Mouse (Mus musculus) cerebellum, postnatal 4 days (tissue): ENCODE measurements around the gene Sstr4.
A peak's percentile ranks its signal among the peaks of the same experiment; 100 is the strongest.

ENCODE experiments used
- DNase-seq, 2 experiments: peaks; one replicate each; pipeline ENCODE4 v3.0.0; 2022; ENCODE audit warnings: low spot score in 2 of 2, mixed read lengths in 1 of 2

Sstr4 gene

DNA sequence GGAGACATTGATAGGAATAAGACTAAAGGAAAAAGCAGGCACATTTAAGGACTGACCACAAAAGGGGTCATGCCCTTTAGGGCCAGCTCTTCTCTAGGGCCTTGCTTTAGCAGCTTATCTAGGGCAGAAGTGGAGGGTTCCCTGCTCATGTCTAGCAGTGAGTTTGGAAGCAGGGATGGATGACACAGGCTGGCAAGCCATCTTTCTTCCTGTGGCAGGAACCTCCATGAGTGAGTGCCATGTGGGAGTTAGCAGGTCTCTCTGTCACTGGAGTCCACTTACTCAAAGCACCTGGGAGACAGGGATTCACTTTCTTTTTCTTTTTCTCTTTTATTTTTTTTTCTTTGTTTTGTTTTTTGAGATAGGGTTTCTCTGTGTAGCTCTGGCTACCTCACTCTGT lies 1.3 kb upstream of the Sstr4 start:
- no peak for DNase-seq

DNA sequence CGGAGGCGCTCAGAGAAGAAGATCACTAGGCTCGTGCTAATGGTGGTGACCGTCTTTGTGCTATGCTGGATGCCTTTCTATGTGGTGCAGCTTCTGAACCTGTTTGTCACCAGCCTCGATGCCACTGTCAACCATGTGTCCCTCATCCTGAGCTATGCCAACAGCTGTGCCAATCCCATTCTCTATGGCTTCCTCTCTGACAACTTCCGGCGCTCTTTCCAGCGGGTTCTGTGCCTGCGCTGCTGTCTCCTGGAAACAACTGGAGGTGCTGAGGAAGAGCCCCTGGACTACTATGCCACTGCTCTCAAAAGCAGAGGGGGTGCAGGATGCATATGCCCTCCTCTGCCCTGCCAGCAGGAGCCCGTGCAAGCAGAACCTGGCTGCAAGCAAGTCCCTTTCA lies 1.1 kb downstream of the Sstr4 start:
- DNase-seq, result no peak

DNA sequence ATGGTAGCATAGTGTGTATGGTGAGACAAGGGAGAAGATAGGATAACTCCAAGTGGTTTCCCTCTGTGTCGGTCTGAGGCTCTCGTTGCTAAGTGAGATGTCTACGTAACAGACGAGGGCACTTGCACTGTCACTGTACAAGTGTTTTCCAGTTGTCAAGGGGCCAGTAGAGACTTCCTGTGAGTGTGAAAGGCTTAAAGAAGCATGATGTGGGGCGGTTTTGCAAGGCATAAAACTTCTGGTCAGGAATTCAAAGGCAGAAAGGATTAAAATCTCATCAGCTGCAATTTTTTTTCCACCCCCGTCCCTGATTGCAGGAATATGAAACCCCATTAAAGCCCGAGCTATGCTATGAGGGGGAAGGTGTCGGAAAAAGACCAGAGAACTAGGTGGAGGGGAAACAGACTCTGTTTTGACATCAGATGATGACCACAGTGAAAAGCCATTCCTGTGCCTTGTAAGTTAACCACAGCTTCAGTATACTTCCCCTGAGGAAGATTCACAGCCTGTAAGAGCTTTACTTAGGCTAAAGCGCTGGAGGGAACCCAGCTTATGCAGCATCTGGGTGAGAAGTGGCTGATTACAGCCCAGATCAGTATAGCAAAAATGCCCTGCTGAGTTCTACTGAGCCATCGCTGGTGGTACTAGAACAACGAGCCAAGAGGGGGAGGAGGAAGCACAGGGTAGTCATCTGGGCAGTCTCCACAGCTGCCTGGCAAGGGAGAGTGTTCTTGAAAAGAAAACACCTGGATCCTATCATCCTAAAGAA lies 2.1 kb downstream of the Sstr4 start:
- DNase-seq, result no peak

DNA sequence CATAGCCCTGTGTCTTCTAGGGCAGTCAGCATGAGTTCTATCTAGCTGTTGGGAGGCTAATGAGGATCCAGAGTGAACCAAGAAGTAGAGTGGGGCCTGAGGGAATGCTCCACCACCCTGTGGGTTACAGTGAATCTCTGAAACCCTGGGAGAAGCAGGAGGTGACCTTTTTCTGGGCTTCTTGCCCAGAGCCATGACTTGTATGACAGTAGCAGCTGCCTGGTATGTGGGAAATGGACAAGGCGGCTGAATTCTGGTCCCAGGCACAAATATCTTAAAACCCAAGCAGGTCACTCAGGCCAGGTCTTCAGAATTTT lies 2.6 kb downstream of the Sstr4 start:
- no peak for DNase-seq

DNA sequence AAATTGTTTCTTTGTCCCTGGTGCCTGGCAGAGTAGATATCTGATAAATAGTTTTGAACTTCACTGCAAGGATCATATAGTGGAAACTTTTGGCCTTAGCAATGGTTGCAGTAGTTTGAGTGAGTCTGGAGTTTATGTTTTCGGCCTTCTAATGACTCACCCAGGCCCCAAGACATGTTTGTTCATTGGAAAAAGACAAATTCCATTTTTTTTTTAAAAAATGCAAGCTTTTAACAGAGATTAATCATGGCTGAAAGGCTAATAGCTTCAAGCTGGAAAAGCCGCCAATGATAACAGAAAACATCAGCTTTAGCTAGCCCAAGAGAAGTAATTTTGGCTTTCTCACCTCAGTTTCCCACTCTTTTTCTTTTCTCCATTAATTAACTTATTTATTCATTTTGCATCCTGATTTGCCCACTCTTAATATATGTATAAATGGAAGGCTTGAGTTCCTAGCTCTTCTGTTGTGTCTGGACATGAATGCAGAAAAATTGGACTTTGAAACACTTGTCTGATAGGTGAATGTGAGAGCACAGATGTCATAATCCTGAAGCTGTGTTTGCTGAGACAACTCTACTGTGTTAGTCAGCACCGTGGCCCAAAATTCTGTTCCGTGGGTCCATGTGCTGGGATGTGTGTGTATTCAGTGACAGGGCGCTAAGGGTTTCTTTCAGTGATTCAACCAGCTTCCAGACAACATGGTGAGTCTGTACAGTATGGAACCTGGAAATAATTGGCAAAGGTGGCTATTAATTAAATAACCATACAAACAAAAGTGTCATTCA lies 3.9 kb downstream of the Sstr4 start:
- no peak for DNase-seq

DNA sequence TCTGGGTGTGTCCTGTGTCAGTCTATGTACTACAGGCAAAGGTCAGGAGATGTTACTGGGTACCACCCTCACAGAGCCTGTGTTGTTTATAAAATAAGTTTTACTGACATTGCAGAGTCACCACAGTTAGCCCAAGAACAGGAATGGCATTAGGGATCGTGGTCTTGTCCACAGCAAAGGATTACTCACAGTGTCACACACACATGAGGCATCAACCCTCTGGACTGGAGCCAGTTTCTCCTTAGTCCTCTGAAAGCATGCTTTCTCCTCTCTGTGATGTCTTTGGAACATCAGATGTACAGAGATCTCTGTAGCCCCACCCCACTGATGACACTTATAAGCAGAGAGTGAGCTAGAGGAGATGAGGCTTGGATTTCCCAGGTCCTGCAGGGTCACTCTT lies 7.1 kb downstream of the Sstr4 start:
- no peak for DNase-seq

DNA sequence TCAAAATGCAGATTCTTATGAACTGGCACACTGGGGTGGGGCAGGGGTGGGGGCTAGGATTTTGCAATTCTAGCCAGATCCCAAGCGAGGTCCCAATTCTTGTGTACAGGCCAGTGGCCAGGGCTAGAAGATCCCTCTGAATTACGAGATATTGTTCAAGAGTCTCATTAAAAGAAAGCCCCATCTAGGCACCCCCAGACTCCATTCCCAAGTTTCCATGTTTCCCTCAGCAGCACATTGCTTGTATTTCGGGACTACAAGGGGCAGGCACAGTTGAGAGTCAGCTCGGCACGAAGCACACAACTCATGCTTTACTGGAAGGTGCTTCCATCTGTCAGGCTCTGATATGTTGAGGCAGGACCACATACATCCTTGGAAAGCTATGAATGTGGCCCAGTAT lies 9.8 kb downstream of the Sstr4 start:
- no peak for DNase-seq

DNA sequence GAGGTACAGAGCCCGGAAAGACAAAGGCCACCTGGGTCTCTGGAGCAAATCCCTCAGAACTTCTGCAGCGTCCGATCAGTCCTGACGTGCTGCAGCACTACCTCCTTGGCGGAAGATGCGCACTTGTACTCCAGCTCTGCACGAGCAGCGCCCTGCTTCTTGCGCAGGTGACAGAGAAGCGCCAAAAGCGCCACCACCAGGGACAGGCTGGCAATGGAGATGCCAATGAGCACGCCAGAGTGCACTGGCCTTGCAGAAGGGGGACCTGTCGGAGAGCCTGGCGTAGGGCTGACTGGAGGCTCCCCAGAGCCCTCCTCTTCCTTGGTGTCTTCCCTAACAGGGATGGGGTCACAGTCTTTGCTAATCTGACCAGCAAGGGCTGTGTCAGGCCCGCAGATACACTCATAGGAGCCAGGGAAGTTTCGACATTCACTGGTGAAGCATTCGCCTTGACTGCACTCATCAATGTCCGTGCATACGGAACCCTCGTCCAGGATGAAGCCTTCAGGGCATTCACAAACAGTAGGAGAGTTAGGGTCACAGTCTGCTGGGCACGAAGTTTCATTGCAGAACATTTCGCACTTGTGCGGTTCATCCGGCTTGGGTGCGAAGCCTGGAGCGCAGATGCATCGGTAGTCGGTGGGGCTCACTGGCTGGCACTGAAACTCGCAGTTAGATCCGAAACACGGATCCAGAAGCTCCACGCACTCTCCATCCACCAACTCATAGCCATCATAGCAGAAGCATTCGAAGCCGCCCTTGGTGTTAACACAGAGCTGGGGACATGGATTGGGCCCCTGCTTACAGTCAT lies 11.2 kb downstream of the Sstr4 start:
- DNase-seq, result peak in 1 of 2 experiments; percentile 25

DNA sequence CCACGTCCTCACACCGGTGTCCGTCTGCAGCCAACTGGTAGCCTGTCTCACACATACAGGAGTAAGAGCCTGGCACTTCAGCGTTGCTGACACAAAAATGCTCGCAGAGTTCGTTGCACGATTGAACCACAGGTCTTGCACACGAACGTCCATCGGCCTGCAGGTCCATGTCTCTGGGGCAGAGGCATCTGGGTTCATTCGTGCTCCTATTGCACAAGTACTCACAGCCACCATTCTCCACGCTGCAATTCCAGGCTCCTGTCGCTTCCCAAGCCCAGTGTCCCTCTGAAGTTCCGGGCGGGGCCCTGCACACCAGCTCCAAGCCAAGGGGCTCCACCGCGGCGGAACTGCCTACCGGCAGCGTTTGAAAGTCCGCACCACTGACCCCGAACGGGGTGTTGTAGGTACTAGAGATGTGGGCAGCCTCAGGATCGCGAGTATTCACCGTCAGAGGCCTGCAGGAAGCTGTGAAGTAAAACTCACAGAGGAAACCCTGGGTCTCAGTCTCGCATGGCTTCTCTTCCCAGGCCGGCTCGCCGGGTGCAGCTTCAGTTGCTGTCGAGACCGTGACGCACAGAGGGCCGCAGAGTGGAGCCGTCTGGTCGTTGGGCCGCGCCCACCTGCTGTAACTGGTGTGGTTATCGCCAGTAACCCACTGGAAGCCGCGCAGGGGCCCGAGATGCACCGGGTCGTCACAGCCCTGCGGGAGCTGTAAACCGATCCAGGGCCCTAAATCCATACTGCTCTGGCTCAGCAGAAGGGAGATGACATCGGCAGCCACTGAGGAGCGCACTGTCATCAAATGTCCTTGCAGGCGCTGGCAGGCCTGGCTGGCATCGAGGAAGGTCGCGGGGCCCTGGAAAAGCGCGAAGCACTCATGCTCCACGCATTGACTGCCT lies 12.1 kb downstream of the Sstr4 start:
- DNase-seq, result peak in 1 of 2 experiments; percentile 16

DNA sequence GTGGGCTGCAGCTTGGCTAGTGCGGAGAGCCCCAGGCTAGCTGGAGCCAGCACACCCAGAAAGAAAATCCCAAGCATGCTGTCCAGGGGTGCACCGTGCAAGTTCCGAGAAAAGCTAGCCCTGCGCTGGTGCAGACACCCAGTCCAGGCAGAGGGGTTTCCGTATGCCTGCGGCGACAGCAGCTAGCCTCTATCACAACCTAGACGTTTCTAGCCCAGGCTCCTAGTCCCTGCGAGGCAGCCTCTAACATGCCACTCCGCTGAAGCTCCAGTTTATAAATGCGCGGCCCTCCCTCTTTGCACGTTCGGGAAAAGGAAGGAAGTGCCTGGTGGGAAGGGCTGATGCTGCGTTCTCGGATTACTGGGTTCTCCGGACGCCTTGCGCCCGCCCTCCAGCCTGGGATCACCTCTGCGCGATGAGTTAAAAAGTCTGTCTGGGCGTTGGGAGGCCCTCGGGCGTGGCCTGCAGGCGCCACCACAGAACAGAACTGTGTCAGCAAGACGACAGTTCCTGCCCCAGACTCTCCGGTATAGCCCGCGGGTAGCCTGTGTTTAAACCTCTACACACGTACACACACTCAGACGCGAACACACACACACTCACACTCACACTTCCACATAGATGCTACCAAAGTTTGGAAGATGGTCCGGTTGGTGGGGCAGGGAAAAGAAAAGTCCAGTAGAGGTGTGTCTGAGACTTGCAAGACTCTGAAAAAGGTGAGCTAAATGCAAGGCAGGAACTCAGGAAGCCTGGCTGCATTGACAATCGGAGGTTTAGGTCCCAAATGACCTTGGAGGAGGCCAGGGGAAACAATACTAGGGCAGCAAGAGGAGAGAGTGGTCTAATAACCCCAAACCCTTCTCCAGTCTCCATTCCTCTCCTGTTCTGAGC lies 13.0 kb downstream of the Sstr4 start, which contains the start of gene Thbd:
TSS of gene Thbd (minus strand) at position 319 of the 891 bp plus-strand sequence.
- no peak for DNase-seq

DNA sequence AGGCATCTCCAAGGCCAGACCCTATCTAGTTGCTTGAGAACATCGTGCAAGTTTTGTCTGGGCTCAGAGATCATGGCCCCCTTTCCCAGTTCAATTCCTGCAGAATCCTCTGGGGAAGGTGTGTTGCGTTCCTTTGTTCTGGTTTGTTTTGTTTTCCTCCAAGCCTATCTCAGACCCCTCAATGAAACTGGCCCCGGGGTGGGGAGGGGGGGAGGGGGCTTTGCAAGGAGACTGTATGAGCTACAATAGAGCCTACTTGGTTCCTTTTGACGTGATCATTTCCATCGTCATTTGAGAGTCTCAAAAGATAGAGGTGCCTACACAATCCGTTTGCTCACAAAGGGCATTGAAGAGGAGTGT lies 13.6 kb downstream of the Sstr4 start:
- no peak for DNase-seq

DNA sequence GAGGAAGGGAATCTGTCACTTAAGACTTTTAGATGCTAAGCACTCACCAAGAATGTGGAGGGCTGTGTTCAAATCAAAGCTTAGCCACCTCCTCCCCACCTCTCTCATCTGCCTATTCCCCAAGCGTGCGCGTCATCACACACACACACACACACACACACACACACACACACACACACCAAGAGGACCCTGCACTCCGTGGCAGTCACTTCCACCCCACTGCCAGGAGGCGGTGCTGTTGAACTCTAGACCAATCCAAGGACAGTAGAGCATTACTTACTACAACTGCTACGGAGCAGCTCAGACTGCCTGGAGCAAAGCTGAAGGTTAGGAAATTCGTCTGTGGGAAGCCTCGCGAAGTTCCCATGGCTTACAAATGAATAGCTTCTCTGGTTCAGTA lies 14.0 kb downstream of the Sstr4 start:
- DNase-seq, result peak; percentile 67 to 72

DNA sequence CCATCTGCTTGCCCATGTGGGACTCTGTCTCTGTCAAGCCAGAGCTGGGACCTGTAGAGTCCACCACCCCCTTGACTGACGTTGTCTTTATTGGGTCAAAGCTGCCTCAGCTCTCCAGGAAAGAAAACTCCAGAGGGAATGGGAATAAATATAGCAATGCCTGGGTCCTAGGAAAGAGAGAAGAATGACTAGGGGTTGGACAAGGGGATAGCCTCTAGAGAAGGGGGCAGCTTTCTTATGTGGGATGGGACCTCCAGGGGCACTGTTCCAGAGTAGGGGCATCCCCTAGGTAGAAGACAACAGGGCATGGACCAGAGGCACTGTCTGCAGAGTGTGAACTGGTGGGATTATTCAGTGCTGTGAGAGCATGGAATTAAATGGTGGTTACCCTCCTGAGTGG lies 14.7 kb downstream of the Sstr4 start:
- DNase-seq, result no peak

DNA sequence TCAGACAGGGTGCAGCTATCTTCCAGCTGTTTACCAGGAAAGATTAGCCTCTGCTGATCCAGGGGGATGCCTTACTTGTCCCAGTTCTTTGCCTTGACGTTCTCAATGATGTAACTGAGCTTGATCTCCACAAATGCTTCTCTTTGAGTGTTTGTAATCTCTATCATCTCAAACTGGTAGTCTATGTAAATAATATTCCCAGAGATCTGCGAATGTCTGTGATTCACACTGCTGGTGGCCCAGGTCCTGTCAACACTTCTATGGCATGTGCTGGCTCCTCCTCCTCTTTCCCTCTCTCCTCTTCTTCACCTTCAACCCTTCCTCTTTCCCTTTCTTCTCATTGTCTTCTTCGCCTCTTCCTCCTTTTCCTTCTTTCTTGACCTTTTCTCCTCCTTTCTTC lies 24.0 kb downstream of the Sstr4 start:
- DNase-seq, result no peak

DNA sequence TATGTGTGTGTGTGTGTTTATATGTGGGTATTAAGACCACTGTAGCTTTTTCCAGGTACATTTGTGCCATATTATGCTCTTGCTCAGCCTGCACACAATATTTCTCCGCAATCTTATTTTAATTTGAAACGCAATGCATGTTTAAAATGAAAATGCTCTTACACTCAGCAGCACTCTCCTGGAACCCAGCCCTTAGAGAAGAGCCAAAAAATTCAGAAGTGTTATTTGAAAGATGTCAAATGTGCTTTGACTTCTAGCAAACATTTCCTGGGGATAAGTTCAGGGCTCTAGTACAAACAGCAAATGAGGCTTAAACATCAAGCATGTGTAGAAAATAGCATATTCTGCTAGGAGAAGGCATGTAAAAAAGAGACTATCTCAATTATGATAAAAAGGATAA lies 24.6 kb downstream of the Sstr4 start:
- no peak for DNase-seq

DNA sequence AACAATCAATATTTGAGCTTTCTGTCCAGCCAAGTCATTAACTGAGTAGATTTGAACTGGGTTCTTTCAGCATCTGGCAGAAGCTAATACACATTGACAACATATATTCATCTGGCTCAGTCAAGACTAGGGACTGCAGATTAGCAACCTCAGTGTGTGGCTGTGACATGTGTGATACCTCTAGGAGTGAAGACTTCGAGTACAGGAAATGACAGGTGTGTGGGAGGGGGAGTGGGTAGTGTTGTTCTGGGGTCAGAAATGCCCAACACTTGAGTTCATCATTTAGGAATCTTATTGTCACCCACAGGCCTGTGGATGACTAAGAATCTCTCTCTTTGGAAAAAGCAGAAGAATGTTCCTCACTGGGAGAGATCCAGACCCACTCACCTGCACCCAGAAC lies 26.0 kb downstream of the Sstr4 start:
- no peak for DNase-seq

DNA sequence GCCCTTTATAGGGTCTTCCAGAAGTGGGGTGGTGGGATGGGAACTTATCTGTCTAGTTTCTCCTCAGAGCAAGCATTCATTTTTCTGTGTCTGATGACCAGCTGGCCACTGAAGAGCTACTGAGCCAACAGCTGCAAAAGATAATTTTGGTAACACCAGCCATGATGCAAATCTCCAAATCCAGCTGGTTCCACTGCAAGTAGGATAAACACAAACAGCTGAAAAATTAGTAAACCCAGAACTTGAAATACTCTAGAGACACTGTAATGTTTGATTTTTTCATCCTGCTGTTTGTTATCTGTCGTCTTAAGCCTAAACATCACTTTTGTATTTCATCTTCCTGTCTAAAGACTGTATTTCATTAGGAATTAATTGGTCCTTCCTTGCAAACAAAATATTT lies 26.6 kb downstream of the Sstr4 start:
- DNase-seq, result no peak

DNA sequence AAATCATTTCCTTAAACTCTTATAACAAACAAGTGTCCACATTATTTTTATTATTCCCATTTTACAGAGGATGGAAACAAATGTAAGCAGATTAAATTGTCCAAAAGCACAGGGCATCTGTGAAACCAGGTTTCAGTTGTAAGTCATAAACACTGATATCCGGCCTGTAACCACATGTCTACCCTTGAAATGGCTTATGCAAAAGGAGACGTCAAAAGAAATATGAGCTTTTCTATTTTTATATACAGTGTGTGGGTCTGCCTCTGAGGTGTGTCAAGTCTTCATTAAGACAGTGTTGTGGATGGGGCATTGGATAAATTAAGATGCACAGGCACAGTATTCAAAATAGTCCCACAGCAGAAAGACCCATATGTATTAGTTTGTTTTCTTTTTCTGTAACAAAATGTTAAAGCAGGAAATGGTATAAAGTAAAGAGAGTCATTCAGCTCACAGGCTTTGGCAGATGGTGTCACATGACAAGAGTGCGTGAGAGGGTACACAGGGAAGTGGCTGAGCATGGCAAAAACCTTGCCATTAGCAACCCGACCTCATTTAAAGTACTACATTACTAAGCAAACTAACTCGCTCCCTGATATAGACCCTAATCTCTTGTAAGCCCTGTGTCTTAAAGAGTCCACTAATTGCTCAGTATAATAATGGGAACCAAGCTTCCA lies 30.7 kb downstream of the Sstr4 start:
- no peak for DNase-seq

DNA sequence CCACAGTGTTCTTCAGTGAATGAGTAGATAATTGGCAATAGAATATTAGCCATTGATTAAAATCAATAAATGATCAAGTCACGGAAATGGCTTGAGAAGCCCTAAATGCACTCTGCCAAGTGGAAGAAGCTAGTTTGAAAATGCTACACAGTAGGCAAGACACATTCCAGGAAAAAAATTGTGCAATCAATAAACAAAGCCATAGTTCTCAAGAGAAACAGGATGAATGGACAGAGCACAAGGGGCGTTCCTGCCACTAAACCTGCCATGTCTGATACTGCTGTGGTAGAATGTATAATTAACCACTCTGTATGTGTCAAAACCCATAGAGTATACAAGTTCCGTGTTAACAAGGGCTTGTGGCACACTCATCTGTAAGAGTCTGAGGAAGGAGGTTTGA lies 32.4 kb downstream of the Sstr4 start:
- no peak for DNase-seq

DNA sequence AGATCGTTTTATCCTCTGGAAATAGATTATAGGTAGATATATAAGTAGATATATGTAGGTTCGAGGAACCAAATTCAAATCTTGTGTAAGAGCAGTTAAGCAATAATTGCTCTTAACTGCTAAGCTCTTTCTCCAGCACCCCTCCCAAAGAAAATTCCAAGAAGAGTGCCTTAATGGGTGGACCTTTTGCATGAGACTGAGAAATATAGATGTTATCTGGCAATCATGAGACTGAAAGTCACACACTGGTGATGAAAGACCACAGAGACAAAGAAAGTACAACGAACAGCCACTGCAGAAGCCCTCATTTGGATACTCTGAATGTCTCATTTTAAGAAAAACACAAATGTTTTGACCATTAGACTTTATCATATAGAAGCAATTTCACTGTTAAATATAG lies 33.4 kb downstream of the Sstr4 start:
- no peak for DNase-seq
